Mouse (Mus musculus) left cerebral cortex, adult 9 months (tissue): ENCODE measurements at regions not wholly inside any gene's neighbourhood (a gene's known extent, or its start where the extent isn't known, plus 50 kb on each side); places are given as distances from the start of the nearest gene placed in this dataset.

Experiments
- DNase-seq, 2 experiments: peaks; one replicate each; pipeline ENCODE4 v3.0.0; 2022; ENCODE audit warnings: low spot score in 2 of 2

DNA sequence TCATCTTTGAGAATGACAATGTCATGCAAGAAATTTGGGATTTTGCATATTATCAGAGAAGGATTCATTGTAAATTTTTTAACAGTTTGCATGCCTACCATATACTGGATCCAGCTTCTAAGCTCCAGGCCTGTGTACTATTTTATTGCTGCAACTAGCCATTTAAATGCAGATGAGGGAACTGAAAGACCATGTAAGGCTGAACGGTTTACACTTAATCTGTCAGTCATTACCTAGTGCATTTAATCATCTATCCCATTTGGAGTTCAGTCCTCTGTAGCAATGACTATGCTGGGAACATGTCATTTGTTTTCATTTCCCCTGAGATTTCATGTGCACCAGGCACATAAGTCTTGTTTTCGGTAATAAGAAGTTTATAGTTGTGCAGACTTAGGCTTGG lies 631.8 kb upstream of the Gm21961 start:
- no peak for DNase-seq

DNA sequence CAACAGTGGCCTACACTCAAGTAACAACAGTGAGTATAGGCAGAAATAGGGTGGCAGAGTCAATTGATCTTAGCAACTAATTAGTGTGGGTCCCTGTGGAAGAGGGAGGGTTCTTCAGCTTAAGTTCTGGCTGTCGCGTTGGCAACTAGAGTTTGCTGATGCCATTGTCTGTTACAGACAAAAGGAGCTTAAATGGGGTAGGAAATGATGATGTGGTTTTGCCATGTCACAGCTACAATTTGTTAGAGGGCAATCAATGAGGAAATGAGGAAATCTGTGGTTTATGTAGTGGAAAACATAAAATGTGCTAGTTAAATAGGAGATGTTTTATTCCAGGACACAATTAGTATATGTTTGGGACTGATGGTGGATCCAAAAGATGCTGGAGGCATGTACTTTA lies 624.8 kb upstream of the Gm21961 start:
- DNase-seq: no peak

DNA sequence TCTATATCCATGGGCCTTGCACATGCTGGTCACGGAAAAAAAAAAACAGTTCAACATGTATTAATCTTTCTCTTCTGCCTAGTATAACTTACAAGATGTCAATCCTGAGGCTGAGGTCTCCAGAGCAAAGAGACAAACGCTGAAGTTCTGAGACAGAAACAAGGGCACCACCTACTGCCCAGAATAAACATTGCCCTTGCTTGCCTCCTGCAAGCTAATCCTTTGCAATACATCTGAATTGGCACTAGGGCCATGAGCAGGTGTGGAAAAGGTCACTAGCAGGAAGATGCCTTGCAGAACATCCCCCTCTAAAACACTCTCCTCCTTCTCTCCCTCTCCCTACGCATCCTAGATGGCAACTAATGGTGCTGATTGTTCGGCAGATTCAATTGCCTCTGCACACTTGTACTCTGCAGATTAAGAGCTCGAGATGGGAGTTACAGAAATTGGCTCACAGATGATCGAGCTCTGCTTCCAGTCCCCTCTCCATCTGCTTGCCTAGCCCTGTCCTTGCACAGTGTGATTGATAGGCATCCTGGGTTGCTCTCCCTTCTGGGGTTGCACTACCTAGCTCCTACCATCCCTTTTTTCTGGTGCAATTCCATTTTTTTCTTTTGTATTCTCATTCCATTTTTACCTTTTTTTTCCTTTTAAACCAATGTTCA lies 622.9 kb upstream of the Gm21961 start:
- DNase-seq: peak in 1 of 2 experiments; percentile 80

DNA sequence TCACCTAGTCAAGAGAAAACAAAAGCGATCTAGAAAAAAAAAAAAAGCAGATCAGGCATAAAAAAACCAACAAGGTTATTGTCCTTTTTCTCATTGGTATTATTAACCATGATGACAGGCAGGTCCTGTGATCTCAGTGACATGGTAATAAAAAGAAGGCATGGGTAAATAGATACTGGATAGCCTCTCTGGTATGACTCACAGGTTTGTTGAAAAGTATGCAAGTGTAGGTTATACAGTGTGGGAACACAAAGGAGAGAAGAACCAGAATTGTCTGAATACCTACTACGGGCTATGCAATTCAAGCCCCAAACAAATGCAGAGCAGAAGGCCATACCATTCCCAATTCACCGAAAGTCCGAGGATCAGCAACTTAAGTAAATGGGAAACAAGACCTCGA lies 617.7 kb upstream of the Gm21961 start:
- DNase-seq: no peak

DNA sequence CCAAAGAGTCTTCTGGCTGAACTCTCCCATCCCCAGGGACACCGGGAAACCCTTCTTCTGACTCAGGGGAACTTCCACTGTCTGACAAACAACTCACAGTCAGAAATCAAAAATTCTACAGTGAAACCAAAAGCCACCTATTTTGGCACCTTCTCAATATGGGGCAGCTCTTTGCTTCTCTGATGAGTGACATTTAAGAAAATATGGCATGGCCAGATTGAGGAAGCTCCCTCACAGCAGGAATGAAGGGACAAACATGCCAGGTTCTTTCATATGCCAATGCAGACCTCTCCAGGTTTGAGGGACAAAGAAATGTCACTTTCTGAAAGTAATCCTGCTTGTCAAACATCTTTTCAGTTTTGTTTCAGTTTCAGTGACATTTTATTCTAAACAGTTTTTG lies 615.8 kb upstream of the Gm21961 start:
- DNase-seq: no peak

DNA sequence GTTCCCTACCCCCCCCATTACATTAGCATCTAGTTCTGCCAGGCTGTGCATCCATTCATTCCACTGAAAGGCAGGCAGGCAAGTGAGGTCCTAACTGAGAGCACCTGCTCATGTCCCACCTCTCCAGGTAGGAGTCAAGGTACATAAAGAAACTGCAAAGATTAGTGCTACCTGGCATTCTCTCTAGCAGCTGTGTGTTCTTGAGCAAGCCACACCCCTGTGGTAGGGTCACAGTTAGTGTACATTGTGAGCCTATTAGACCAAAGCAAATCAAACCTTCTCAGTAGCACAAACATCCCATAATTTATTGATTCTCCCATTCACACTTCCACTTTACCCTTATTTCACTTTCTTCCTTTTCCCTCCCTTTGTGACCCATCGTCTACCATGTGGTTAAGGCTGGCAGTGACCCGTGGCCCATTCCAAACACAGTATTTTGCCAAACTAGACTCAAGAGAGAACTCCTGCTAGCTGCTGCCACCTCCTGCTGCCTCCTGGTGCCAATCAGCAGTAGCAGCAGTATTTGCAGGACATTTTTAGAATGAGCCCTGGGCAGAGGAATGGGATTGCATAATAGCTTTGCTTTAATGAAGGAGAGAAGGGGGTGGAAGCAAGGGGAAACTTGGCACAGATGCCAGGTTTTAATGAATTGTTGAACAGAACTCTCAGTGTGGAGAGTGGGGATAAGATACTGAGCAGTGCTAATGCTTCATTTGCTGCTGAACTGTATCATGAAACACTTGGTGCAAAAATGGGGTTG lies 578.2 kb upstream of the Gm21961 start:
- peak; percentile 55 to 80 for DNase-seq

DNA sequence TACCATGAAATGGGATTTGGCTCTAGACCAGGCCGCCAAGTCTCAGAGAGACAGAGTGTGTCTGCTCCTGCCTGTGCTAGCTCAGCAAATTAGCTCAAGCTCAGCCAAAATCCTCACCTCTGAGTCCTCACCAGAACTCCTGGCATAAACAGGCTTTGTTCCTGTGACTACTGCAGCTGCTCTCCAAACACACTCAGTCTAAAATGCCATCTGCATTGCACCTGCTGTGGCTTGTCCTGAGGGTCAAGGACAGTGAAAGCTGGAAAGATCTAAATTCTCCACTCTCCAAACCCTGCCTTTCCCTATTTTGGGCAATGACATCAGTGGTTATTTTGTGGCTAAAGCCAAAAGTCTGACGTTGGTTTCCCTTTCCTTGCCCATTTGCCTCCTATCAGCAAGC lies 570.9 kb upstream of the Gm21961 start:
- DNase-seq: no peak

DNA sequence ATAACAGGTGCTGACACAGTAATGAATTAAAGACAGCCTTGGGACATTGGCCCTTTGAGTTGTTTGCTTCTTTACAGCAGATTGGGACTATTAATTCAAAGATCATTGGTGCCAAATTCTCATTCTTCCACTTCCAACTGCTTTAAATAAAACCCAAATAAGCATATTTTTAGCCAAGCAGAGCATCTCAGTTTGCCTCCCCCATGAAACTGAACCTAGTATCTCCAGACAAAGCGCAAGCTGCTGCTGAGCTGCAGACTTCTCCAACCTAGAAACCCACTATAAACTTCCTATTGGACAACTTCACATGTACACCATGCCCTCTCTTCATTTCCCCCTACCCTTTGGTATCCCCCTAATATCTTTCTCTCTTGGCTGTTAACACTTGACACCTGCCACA lies 564.6 kb upstream of the Gm21961 start:
- no peak for DNase-seq

DNA sequence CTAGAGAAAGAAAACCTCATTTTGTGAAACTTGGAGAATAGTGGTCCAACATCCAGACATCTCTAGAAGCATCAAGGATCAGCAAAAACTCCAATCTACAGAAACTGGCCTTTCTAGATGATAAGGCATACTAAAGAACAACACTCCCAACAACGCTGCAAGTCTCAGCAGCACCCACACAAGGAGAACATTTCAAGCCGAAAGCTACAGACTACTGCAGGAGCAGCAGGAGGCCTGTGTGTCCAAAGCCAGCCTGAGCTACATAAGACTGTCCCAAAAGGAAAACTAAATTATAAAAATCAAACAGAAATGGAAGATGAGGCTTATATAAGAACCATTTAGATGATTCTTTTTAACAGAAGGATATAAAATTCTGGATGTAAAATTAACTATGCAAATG lies 553.2 kb upstream of the Gm21961 start:
- DNase-seq: no peak

DNA sequence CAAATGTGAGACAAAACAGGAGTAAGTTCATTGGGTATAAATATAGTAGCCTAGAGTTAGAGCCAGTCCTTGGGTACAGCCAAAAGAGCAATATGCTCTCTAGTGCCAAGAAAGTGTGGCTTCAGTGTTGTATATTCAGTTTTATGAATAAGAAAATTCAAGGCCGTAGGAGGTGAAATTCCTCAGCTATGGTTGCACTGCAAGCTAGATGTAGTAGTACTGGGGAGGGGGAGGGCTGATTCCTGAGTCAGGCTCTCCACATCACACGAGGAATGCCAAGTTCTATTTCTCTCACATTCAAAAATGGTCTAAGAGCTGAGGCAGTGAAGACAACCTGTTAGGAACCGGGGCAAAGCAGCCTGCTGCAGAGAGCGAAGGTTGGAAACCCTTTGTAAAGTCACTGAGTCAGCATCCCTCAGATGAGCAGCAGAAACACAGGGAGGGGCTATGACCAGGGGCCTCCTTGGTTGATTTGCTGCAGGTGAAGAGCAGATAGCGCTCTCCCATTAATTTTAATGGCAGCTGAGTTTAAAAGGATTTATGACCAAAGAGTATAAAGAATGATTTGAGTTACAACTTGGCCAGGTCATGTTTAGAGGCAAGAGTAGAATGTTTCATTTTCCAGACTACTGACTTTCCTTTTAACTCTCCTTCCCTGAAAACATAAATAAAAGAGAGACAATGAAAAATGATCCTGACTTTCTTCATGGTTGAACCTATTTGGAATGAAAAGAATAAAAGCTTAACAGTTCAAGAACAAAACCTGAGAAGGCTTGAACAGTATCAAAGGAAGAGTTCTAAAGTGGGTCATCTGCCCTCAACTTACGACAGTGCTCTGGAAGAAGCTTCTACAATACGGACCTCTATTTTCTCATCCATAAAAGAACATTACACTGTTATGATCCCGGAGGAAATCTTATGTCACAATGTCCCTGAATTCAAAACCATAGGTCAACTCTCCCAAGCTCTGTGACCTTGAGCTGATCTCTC lies 543.4 kb upstream of the Gm21961 start:
- DNase-seq: no peak

DNA sequence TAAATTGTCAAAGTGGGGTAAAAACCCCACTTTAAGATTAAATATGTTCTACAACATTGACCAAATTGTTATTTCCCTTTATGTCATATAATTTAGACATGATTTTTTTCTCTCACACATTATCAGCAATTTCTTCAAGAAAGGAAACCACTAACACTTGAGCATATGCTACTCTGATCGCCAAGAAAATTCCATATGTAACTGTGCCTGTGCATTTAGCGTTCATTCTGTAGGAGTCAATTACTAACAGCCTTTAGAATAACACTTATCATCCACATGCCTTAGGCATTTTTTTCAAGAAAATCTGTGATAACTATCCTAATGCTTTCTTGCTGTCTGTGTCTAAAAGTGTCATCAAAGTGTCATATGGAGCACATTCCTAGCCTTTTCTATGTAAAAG lies 534.3 kb upstream of the Gm21961 start:
- no peak for DNase-seq

DNA sequence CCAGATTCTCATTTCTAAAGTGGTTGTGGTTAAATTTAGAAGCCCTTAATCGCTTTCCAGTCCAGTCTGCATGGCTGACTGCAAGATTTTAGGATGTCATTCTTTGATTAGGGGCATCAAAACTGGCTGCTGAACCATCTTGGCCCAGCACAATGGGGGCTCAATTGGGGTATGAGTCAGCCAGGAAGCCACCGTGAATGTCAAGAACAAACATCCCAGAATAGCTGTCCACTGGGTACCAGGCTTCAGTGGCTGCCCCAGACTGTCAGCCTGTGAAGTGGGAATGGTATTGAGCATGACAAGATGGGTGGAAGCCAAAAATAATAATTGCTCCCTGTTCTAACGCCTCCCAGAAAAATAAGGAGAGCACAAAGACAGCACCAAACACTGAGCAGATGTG lies 520.9 kb upstream of the Gm21961 start:
- no peak for DNase-seq

DNA sequence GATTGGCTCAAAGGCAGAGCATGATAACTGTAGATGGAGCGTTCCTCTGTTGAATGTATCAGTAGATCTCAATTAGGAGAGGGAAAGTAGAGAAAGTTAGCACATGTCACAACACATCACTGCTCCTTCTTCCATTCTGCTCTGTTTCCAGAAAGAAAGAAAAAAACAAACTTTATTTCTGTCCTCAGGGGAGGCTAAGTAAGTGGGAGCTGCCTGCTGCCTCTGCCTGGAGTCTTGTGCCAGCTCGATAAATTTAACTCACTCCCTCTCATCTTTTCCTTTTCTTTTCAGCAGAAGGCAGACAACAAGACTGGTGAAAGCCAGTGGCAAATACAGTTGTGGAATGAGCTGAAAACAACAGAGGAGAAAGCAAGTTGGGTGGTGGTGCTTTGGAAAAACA lies 517.5 kb upstream of the Gm21961 start:
- peak; percentile 20 to 42 for DNase-seq

DNA sequence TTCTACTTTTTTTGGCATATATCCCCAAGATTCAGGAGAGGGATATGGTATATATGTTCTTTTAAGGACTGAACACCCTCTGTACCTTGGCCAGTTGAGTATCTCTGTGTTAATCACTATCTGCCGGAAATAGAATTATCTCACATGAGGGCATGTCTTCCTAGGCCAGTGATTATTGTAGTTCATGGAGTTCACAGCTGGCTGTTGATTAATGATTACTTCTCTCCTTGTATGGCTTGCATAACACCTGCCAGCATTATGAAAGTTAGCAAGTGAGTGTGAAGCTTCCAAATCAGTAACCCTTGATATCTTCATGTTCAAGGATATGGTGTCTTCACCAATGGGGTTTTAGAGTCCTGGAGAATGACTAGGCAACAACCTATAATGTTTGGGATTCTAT lies 488.0 kb upstream of the Gm21961 start:
- DNase-seq: no peak

DNA sequence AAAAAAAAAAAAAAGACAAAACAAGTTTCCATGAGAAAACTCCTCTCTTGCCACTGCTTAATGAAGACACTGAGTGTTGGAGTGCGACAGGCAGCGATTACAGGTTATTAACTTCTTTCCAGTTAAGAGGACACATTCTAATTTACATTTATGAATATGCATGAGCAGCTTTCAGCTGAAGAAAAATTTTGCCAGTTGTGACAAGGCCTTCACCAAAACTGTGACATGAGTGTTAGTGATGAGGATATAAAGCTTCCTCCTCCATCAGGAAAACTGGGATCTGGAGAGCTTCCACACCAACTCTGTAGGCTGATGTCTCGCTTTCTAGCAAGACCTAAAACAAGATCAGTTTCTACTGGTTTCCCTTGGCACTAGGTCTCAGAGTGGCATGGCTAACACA lies 464.2 kb upstream of the Gm21961 start:
- DNase-seq: peak; percentile 6 to 13

DNA sequence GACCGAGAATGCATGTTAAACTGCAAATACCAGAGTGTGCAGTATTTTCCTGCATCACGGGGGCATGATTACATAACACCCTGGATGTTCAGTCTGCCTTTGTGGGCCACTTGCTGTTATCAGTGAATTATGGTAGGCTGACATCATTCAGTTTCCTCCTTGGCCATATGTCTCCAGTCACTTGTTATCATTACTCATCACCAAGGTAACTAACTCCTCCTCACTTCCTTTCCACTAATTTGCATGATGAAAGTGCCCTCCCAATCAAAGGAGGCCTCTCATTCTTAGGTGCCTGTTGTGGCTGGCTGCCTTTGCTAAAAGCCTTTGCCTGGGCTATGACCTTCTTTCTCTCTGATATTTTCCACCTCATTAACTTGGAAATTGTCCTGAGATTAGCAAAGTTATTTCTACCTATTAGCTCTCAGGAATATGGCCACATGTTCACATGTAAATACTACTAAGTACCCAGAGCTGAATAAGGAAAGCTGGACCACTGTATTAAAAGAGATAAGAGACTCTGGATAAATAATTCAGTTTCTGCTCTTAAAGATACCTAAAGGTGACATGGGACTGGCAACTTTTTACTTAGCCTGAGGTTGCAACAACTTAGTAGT lies 440.6 kb upstream of the Gm21961 start:
- DNase-seq: peak in 1 of 2 experiments; percentile 11

DNA sequence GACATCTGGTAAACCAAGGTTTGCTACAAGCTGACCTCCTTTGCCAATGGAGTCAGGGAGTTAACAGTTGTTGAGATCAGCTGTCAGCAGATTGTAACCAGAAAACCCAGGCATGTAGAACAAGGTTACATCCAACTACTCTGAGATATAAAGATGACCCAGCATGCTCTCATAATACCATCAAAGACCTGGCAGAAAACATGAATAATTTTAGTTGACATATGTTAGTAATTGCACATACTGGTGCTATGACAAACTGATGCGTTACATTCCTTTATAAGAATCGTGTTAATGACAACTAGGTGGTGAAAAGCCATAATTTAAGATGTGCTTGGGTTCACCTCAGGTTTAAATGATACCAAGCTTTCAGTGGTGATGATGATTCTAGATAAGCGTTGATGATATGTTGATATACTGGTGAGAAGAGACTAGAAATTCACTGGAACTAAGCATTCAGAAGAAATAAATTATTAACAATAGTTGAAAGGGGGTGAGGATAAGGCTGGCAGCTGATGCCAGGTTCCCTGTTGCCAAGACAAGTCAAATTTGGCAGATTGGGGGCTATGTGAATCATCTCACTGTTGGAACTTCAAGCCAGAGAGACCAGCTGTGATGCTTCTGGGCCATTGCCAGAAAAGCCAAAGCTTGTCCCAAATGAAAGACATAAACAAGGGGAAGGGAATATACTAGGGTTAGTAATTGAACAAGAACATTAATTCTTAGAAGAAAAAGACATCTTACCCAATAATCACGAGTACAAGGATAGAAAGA lies 437.7 kb upstream of the Gm21961 start:
- peak in 1 of 2 experiments; percentile 7 for DNase-seq

DNA sequence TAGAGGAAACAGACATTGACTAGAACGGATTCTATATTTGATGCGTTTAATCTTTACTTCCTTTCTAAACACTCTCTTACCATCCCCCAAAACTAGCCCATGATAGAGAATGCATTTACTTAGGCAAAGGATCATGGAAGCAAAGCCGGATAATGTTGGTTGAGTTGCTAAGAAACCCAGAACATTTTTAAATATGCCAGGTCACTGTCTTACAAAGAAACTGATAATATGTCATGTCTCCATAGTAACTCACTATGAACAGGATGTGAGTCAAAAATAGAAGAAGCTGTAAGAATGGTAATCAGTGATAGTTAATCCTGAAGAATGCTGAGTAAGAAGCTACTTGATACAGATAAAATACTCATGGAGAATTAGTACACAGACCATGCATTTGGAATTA lies 405.0 kb upstream of the Gm21961 start:
- DNase-seq: peak in 1 of 2 experiments; percentile 15
